Mouse (Mus musculus): Measurements from ENCODE around the gene Klhl31.

DNA sequence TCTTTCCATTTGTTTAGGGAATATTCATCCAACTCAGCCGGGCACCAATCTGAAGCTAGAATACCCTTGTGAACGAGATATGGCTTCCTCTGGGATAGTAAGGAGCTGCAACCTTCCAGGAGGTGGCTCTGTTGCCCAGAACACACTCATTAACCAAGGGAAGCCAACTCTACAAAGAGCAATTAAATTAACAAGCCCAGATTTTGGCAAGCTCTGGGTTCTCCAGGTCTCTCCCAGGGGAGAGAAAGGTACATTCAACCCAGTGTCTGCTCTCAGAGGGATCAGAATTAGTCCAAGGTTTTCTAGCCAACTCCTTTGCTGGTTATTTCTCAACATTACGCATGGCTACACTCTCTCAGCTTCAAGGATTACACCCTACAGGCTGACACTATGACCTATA is 26.6 kb downstream of the Klhl31 start:
- TF ChIP-seq CTCF (IDR thresholded peaks at IDR 0.05; ENCODE audit: insufficient read depth, low read depth, low read length) (no peak), POLR2A (IDR thresholded peaks at IDR 0.05; ENCODE audit: insufficient read depth, low read depth, low read length) (no peak)
